Mouse (Mus musculus): Measurements from ENCODE around the gene Ppp2r3c. TPM values are rescaled to one million over a fixed set of nuclear protein-coding genes. Genes with fewer than 3 reads are reported as not detected.
"Not testable (repeated sequence)": the region's sequence is repeated elsewhere in the genome, so short reads cannot be mapped to it uniquely, and the experiment has no call there.

The Ppp2r3c gene
- polyA plus RNA-seq, 1 experiment from 2014 or later: 22.2 TPM

DNA sequence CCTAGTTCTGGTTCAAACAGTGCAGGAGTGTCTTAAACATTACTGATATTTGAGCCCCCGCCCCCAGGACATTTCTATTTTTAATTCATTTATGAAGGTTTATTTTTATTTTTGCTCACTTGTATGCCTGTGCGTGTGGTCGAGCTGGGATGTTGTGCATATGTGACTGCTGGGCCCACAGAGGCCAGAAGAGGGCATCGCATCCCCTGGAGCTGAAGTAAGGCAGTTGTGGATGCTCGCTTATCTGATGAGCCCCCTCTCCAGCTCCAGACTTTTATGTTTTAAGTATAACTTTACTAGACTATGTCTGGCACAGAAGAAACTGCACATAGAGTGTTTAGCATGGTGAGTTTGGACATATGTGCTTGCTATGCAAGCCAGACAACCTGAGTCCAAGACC lies 11.1 kb upstream of the Ppp2r3c start:
- no peaks in the 10 kb centered on the region for H3K4me1 ChIP-seq
- H3K27ac ChIP-seq (replicated peaks): no peak overlapping the region
- H3K4me3 ChIP-seq (replicated peaks): no peak overlapping the region
- H3K4me2 ChIP-seq: no peak overlapping the region
- H3K9ac ChIP-seq (replicated peaks): no peak overlapping the region
- 91% methylated on average over 5 of the region's 5 CpGs for WGBS
- no peak for ATAC-seq (ENCODE audit: low FRiP score)
- no peaks in the 10 kb centered on the region for H3K9me3 ChIP-seq (replicated peaks)
- H3K36me3 ChIP-seq: 0 out of 2 replicates have a peak, but pooled peaks cover 6% of the 10 kb centered on the region
- H3K27me3 ChIP-seq (replicated peaks): no peaks in the 10 kb centered on the region

DNA sequence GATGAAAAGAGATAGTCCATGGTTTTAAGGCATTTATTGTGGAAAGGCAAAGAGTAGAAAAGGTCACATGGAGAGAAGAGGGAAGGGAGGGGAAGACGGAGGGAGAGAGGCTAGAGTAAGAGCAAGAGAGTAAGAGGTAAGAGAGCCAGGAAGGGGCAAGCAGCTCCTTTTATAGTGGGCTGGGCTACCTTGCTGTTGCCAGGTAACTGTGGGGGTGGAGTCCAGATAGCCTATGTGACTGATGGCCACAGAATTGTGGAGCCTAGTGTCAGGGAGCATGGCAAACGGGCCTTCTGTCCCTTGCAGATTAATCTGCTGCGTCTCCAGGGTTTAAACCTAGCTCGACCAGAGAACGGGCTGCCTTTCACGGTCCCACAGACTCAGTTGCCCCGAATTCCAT lies 9.0 kb upstream of the Ppp2r3c start:
- Histone ChIP-seq H3K9me3 (replicated peaks) (no peaks in the 10 kb centered on the region), H3K27ac (replicated peaks) (no peak overlapping the region), H3K27me3 (replicated peaks) (no peaks in the 10 kb centered on the region), H3K9ac (replicated peaks) (no peak overlapping the region), H3K4me1 (no peaks in the 10 kb centered on the region), H3K4me3 (replicated peaks) (no peak overlapping the region), H3K4me2 (no peak overlapping the region), H3K36me3 (0 out of 2 replicates have a peak, but pooled peaks cover 5% of the 10 kb centered on the region)
- ATAC-seq (ENCODE audit: low FRiP score): no peak
- WGBS: 92% methylated on average over 7 of the region's 7 CpGs

DNA sequence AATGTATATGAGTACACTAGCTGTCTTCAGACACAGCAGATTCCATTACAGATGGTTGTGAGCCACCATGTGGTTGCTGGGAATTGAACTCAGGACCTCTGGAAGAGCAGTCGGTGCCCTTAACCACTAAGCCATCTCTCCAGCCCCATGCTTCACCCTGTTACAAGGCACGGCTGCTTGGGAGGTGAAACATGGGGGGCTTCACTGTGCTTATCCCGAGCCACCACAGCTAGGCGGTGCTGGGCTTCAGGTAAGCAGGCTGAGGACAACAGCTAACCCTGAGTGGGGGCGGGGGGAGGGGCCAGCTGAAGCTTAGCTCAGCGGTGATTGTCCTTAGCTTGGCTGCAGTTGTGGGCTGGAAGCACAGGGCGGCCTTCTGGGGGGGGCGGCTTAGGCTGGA lies 6.7 kb upstream of the Ppp2r3c start:
- Histone ChIP-seq H3K27me3 (replicated peaks) (no peaks in the 10 kb centered on the region), H3K4me1 (peaks cover 4% of the 10 kb centered on the region; the same call in 1 of the 2 replicates), H3K9me3 (replicated peaks) (no peaks in the 10 kb centered on the region), H3K27ac (replicated peaks) (no peak overlapping the region), H3K4me2 (no peak overlapping the region), H3K9ac (replicated peaks) (no peak overlapping the region), H3K4me3 (replicated peaks) (no peak overlapping the region), H3K36me3 (0 out of 2 replicates have a peak, but pooled peaks cover 5% of the 10 kb centered on the region)
- 74% methylated on average over 8 of the region's 8 CpGs for WGBS
- no peak for ATAC-seq (ENCODE audit: low FRiP score)

DNA sequence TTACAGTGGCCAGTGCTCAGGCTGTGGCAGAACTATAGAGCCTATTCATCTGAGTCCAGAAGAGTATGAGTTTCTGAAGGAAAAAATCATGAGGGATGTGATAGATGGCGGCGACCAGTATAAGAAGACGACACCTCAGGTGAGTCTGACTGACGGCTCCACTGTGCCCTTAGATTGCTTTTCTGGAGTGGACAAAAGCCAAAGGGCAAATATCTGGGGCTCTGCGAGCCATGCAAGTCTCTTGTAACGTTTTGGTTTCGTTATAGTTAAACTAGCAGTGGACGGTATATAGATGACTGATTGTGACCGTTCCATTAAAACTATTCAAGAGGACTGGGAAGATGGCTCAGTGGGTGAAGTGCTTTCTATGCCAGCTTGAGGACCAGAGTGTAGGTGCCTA lies 5.9 kb upstream of the Ppp2r3c start:
- 94% methylated on average over 9 of the region's 9 CpGs for WGBS
- no peak for ATAC-seq (ENCODE audit: low FRiP score)

DNA sequence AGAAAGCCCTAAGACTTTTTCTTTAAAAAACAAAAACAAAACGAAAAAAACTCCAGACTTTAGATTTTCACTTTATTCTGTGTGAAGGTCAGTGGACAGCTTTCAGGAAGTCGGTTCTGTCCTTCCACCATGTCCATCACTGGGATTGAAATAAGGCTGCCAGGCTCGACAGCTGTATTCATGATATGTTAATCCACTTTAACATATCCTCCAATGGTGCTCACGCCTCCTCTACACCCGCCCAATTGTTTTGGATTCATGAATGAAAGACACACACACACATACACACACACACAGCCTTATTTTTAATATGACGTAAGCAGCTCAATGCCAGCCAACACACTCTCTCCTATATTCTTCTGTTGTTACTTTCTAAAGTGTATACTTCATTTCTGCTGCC lies 4.8 kb upstream of the Ppp2r3c start:
- ATAC-seq (ENCODE audit: low FRiP score): no peak
- 89% methylated on average over 6 of the region's 6 CpGs for WGBS
- no peak overlapping the region for H3K9ac ChIP-seq (replicated peaks)
- peaks cover 13% of the 10 kb centered on the region for H3K4me1 ChIP-seq
- H3K27me3 ChIP-seq (replicated peaks): no peaks in the 10 kb centered on the region
- H3K4me3 ChIP-seq (replicated peaks): no peak overlapping the region
- no peak overlapping the region for H3K4me2 ChIP-seq
- H3K9me3 ChIP-seq (replicated peaks): no peaks in the 10 kb centered on the region
- H3K36me3 ChIP-seq: 0 out of 2 replicates have a peak, but pooled peaks cover 5% of the 10 kb centered on the region
- H3K27ac ChIP-seq (replicated peaks): no peak overlapping the region

More for the DNA sequence above, 5.9 kb upstream of the Ppp2r3c start:
- Histone ChIP-seq H3K27me3 (replicated peaks) (no peaks in the 10 kb centered on the region), H3K4me3 (replicated peaks) (no peak overlapping the region), H3K9me3 (replicated peaks) (no peaks in the 10 kb centered on the region), H3K9ac (replicated peaks) (no peak overlapping the region), H3K4me2 (no peak overlapping the region), H3K4me1 (peaks cover 9% of the 10 kb centered on the region), H3K36me3 (0 out of 2 replicates have a peak, but pooled peaks cover 5% of the 10 kb centered on the region), H3K27ac (replicated peaks) (no peak overlapping the region)

DNA sequence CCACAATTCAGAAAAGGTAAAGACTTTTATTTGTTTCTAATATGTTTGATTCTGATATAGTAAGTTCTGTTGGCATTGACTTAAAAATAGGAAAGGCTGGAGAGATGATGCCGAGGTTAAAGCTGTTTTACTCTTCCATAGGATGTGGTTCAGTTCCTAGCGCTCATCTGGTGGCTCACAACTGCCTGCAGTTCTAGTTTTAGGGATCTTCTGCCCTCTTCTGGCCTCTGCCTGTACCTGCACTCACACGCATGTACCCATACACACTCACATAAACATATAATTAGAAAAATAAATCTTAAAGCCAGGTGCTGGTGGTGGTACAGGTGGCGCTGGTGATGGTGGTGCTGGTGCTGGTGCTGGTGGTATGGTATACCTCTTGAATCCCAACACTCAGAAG lies 3.6 kb upstream of the Ppp2r3c start:
- 100% methylated on average over 4 of the region's 4 CpGs for WGBS
- H3K9ac ChIP-seq (replicated peaks): no peak overlapping the region
- H3K4me1 ChIP-seq: peaks cover 18% of the 10 kb centered on the region
- H3K27ac ChIP-seq (replicated peaks): no peak overlapping the region
- no peak overlapping the region for H3K4me2 ChIP-seq
- H3K36me3 ChIP-seq: 0 out of 2 replicates have a peak, but pooled peaks cover 5% of the 10 kb centered on the region
- H3K27me3 ChIP-seq (replicated peaks): no peaks in the 10 kb centered on the region
- ATAC-seq (ENCODE audit: low FRiP score): no peak
- H3K9me3 ChIP-seq (replicated peaks): no peaks in the 10 kb centered on the region
- no peak overlapping the region for H3K4me3 ChIP-seq (replicated peaks)

DNA sequence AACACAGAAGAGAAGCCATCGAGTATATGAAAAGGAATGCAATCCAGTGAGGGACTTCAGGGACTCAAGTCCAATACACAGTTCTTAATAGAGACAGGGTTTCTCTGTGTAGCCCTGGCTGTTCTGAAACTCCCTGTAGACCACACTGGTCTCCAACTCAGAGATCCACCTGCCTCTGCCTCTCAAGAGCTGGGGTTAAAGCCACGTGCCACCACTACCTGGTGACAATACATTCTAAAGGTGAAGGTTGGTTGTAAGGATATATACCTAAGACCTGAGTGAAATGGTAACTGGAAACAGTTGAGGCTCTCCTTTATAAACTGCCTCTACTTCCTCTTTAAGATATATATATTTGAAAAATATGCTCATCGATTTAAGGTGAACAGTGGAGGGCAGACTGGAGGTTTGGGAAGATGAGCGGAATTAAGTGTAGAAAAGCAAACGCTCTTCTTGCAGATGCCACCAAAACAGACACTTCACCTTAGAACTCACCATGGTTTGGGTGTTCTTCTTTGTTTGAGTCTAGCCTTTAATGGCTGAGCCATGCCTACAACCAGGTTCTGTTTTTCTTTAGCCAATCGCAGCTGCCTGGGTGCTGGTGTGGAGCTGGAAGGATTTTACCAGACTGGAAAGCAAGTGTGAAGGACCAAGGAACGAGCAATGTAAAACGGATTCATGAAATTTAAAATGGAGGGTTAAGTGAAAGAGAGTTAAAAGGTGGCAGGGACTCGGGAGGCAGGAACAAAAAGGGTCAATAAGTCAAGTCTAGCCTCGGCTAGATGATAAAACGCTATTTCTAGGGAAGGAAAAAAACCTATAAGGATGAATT lies 1.1 kb downstream of the Ppp2r3c start:
- Histone ChIP-seq H3K4me3 (replicated peaks) (peak overlapping the region; percentile 59), H3K4me1 (peaks cover 31% of the 10 kb centered on the region), H3K9me3 (replicated peaks) (no peaks in the 10 kb centered on the region), H3K27me3 (replicated peaks) (no peaks in the 10 kb centered on the region), H3K36me3 (peaks cover 18% of the 10 kb centered on the region), H3K27ac (replicated peaks) (peak overlapping the region; percentile 84), H3K4me2 (peak overlapping the region; percentile 57), H3K9ac (replicated peaks) (peak overlapping the region; percentile 63)
- no peak for ATAC-seq (ENCODE audit: low FRiP score)
- 46% methylated on average over 11 of the region's 11 CpGs for WGBS

DNA sequence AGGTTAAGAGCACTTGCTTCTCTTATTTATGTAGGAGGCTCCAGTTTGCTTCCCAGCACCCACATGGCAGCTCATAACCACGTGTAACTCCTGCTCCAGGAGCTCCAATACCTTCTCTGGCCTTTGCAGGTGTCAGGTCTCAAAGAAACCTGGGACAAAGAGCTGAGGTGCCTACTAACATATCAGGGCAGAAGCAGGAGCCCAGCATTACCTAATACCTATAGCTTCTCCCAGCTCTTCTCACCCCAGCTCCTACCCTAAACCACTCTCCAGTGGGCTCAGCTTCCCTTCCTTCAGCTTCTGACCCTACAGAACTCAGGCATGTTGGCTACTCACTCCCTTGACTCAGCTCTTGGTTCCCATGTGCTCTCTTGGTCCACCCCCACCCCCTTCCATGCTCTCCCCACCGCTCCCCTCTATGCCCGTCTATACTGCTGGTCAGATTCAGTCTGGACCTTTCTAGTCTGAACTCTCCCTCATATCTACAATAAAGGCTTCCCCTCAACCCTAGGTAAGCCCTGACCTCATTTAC lies 1.9 kb downstream of the Ppp2r3c start:
- Histone ChIP-seq H3K4me3 (replicated peaks) (peak overlapping the region; percentile 59), H3K9me3 (replicated peaks) (no peaks in the 10 kb centered on the region), H3K27ac (replicated peaks) (no peak overlapping the region), H3K27me3 (replicated peaks) (no peaks in the 10 kb centered on the region), H3K36me3 (peaks cover 22% of the 10 kb centered on the region), H3K4me2 (peak overlapping the region; percentile 57), H3K9ac (replicated peaks) (no peak overlapping the region), H3K4me1 (peaks cover 31% of the 10 kb centered on the region)
- 89% methylated on average over 3 of the region's 3 CpGs for WGBS
- ATAC-seq (ENCODE audit: low FRiP score): no peak

DNA sequence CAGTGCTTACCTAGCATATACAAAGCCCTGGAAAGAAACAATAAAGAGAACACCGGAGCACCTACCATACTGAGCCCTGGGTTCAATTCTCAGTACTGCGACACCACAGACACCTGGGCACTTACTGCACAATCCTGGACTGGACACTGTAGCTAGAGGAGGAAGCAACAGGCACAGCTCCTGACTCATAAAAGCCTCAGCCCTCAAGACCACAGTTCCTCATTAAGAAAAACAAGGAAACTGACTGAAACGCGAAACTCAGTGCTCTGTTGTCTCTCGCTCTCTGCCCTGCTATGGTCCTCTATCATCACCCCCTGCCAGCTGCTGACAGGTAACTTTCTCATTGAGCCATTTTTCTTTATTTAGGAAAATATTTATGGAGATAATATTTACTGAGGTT lies 3.5 kb downstream of the Ppp2r3c start, which contains the start of gene 1110008L16Rik:
Gene 1110008L16Rik (plus strand): TSS at position 242 of the 400 bp plus-strand sequence.
- ATAC-seq (ENCODE audit: low FRiP score): no peak
- Histone ChIP-seq H3K27me3 (replicated peaks) (no peaks in the 10 kb centered on the region), H3K4me1 (peaks cover 27% of the 10 kb centered on the region), H3K4me2 (no peak within 1 kb of the TSS), H3K27ac (replicated peaks) (no peak within 1 kb of the TSS), H3K9ac (replicated peaks) (no peak within 1 kb of the TSS), H3K36me3 (peaks cover 35% of the 10 kb centered on the region), H3K4me3 (replicated peaks) (no peak within 1 kb of the TSS), H3K9me3 (replicated peaks) (no peaks in the 10 kb centered on the region)
- 92% methylated on average over 5 of the region's 5 CpGs for WGBS

DNA sequence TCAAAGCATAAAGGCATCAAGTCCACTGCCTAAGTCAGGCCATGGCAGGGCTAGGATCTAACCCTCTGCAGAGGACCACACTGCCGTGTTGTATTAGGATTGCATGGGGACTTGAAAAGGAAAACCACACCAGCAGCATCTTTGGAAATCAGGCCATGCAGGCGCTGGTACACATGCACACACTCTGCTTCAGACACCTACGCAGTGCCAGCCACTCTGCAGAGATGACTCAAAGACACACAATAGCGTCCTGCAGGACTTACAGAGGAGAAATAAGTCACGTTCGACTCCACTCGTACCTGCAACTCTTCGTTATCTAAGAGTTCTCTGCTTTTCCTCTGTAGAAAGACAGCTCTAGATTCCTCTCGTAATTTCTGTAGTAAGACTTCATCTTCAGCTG lies 4.7 kb downstream of the Ppp2r3c start:
- Histone ChIP-seq H3K27ac (replicated peaks) (no peak overlapping the region), H3K4me2 (no peak overlapping the region), H3K36me3 (peaks cover 44% of the 10 kb centered on the region), H3K27me3 (replicated peaks) (no peaks in the 10 kb centered on the region), H3K4me3 (replicated peaks) (no peak overlapping the region), H3K4me1 (peaks cover 18% of the 10 kb centered on the region), H3K9ac (replicated peaks) (no peak overlapping the region), H3K9me3 (replicated peaks) (no peaks in the 10 kb centered on the region)
- WGBS: 94% methylated on average over 9 of the region's 9 CpGs
- no peak for ATAC-seq (ENCODE audit: low FRiP score)

DNA sequence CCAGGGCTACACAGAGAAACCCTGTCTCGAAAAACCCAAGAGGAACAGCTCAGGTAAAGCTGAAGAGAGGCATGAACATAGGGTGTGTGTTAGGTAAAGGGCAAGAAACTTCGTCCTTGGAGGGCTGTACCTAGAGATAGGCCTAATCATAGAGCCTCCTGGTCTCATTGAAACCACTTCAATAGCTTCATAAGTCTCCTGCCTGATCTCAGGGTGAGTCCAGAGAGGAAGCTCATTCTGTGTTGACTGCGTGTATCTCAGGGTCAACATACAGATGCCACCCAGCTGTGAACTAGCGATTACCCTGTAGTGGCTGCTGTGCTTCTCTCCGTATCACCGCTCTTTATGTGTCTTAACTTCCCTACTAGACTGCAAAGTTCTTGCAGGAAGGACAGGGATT lies 25.2 kb downstream of the Ppp2r3c start:
- not testable (repeated sequence) for H3K36me3 ChIP-seq; ATAC-seq (ENCODE audit: low FRiP score); H3K9me3 ChIP-seq (replicated peaks); H3K9ac ChIP-seq (replicated peaks); H3K4me2 ChIP-seq; H3K27ac ChIP-seq (replicated peaks); H3K4me3 ChIP-seq (replicated peaks); H3K4me1 ChIP-seq; H3K27me3 ChIP-seq (replicated peaks)
- WGBS: 83% methylated on average over 4 of the region's 6 CpGs

DNA sequence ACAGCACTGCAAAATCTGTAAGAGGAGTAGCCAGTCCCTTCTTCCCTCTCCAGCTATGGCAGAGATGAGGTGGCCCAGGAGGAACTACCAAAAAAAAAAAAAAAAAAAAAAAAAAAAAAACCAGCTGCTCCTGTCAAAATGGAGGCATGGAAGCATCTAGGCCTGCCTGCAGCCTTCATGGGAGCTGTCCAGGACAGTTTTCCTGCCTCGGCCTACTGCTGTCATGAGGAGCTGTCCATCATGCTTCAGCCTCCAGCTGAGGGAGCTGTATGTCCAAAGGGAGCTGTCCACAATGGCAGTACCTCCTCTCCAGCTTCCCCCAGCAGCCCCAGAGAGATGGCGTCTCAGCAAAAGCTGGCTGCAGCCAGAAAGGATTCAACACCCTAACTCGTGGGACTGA lies 30.6 kb downstream of the Ppp2r3c start:
- 82% methylated on average over 3 of the region's 3 CpGs for WGBS
- Histone ChIP-seq H3K27ac (replicated peaks) (no peak overlapping the region), H3K36me3 (no peaks in the 10 kb centered on the region), H3K4me2 (no peak overlapping the region), H3K27me3 (replicated peaks) (no peaks in the 10 kb centered on the region), H3K4me1 (no peaks in the 10 kb centered on the region), H3K4me3 (replicated peaks) (no peak overlapping the region), H3K9ac (replicated peaks) (no peak overlapping the region), H3K9me3 (replicated peaks) (no peaks in the 10 kb centered on the region)
- no peak for ATAC-seq (ENCODE audit: low FRiP score)

Data from neural tube, embryonic 15.5 days (tissue).